Mouse (Mus musculus) thymus, adult 2 months (tissue): ENCODE results near the gene Plch1. TPM values are rescaled to one million over a fixed set of nuclear protein-coding genes. Genes with fewer than 3 reads are reported as not detected.

Experiments
- DNase-seq: peaks from one replicate; pipeline ENCODE4 v3.0.0; 2021
- H3K27ac ChIP-seq: fragments of 200-500 bp; 2 replicates; pipeline ENCODE4 v1.5.1; 2012; ENCODE audit warnings: low read length, control low read depth; ENCODE audit not compliant: control insufficient read depth, insufficient read depth
- H3K27me3 ChIP-seq: fragments of 200-500 bp; 2 replicates; pipeline ENCODE4 v1.6.1; 2012; ENCODE audit warnings: mild to moderate bottlenecking, low read length, moderate library complexity, mixed read lengths; ENCODE audit not compliant: control insufficient read depth, insufficient read depth
- H3K36me3 ChIP-seq: fragments of 200-500 bp; 2 replicates; pipeline ENCODE4 v1.6.1; 2012; ENCODE audit warnings: mild to moderate bottlenecking, low read length, moderate library complexity; ENCODE audit not compliant: control insufficient read depth, insufficient read depth
- H3K4me1 ChIP-seq: fragments of 200-500 bp; replicated peaks from 2 replicates; pipeline ENCODE4 v1.6.1; 2012; ENCODE audit warnings: low read length; ENCODE audit not compliant: control insufficient read depth, insufficient read depth
- H3K4me3 ChIP-seq: fragments of 200-500 bp; 2 replicates; pipeline ENCODE4 v1.5.1; 2012; ENCODE audit warnings: mild to moderate bottlenecking, low read length, control low read depth, moderate library complexity; ENCODE audit not compliant: control insufficient read depth, insufficient read depth
- CTCF ChIP-seq: fragments of 200-500 bp; IDR thresholded peaks from 2 replicates; pipeline ENCODE4 v1.5.1; 2012; ENCODE audit warnings: mild to moderate bottlenecking, control low read depth, low read length, moderate library complexity, borderline replicate concordance; ENCODE audit not compliant: control insufficient read depth, poor library complexity, insufficient read depth; ENCODE audit errors: extremely low read depth
- POLR2A ChIP-seq: fragments of 200-500 bp; IDR thresholded peaks from 2 replicates; pipeline ENCODE4 v1.6.1; 2012; ENCODE audit warnings: mild to moderate bottlenecking, low read length, control low read depth, moderate library complexity; ENCODE audit not compliant: control insufficient read depth, poor library complexity, insufficient read depth; ENCODE audit errors: extremely low read depth
- WGBS: fragments of 180-500 bp; shearing (Covaris S2); methylation state at CpG from one replicate; pipeline ENCODE4 v1.1.7; 2018; 5-methylcytosine and 5-hydroxymethylcytosine counted together
- polyA plus RNA-seq: library from polyadenylated mRNA; depleted of rRNA; stranded (reverse); fragments of >200 nt; gene quantifications from 2 replicates; pipeline ENCODE4 v1.2.3, GENCODE M21; 2012; rRNA removed

Gene Plch1
- polyA plus RNA-seq = 0.15 and 0.18 TPM in 2 replicates

DNA sequence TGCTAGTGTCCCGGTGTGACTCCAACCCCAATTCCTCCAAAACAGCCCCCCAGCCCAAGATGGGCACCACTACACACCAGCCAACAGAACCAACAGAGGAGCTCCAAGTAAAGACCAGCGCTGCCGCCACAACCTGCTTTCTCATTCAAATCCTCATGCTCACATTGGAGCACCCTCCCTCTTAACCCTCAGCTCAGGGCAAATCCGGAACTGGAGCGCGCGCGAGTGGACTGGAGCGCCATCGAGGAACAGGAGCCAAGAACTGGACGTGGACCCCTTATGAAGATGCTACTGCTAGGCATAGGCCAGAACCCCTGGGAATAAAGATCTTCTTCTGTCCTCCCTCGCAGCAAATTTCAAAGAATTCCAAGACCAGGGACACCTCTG, at the start of gene Plch1:
Gene Plch1 (minus strand): TSS at position 164 of the 387 bp plus-strand sequence.
- Histone ChIP-seq H3K27me3 (peaks cover 2% of the 10 kb centered on the region; the same call in 1 of the 2 replicates), H3K4me1 (peaks cover 4% of the 10 kb centered on the region; the same call in 1 of the 2 replicates), H3K4me3 (peak within 1 kb of the TSS; percentile 37), H3K27ac (no peak within 1 kb of the TSS), H3K36me3 (no peaks in the 10 kb centered on the region)
- peak; percentile 41 for DNase-seq
- TF ChIP-seq POLR2A = no peak
- no peak for TF ChIP-seq CTCF
- WGBS = 2% methylated on average over 12 of the region's 12 CpGs

DNA sequence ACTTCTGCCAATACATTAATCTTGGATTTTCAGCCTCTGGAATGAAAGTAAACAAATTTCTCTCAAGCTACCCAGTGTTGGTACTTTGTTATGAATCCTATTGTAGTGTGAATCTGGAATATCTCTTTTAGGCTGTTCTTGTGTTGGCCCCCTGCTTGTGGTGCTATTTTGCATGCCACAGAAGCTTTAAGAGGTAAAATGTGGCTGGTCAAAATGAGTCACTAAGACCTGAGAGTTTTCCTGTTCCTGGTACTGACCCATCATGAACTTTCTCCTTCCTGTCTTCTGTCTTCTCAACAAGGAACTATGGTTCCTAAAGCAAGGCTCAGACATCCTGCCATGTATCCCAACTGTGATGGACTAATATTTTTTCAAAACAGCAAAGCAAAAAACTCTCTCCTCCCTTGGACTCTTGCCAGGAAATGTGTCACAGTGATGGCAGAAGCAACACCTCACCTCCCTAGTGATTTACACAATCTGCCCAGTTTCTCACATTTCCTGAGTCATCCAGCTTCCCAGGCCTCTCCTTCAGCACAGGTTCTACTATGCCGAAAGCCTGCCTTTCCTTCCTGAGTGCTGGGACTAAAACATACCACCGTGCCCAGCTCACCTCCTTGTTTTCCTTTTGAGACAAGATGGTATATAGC, 42.1 kb upstream of the Plch1 start:
- Histone ChIP-seq H3K27ac (no peak overlapping the region), H3K4me3 (no peak overlapping the region), H3K36me3 (peaks cover 10% of the 10 kb centered on the region; the same call in 1 of the 2 replicates), H3K4me1 (no peaks in the 10 kb centered on the region), H3K27me3 (no peaks in the 10 kb centered on the region)
- DNase-seq = no peak
- TF ChIP-seq POLR2A = no peak
- no peak for TF ChIP-seq CTCF
- WGBS = 82% methylated on average over 2 of the region's 2 CpGs

DNA sequence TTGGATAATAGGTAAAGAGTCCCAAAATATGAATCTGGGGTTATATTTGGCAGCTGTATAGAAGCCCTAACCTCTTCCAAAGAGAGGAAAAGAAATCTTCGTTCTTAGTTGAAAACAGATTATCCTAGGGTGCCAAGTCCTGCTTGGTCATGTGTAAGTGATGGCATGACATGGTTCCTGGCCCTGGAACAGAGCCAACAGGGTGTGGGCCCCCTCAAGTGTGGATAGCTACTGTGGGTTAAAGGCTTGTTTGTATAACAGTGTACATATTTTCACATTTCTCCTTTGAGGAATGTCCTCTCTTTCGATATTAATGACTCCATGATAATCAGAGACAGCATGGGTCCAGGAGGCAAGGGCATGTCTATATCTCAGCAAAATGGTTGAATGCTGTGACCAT, 39.7 kb upstream of the Plch1 start:
- 98% methylated on average over 2 of the region's 2 CpGs for WGBS
- no peaks in the 10 kb centered on the region for H3K27me3 ChIP-seq
- TF ChIP-seq POLR2A (no peak), CTCF (no peak)
- H3K27ac ChIP-seq = no peak overlapping the region
- no peak for DNase-seq
- peaks cover 4% of the 10 kb centered on the region; the same call in 1 of the 2 replicates for H3K36me3 ChIP-seq
- H3K4me1 ChIP-seq = no peaks in the 10 kb centered on the region
- no peak overlapping the region for H3K4me3 ChIP-seq

DNA sequence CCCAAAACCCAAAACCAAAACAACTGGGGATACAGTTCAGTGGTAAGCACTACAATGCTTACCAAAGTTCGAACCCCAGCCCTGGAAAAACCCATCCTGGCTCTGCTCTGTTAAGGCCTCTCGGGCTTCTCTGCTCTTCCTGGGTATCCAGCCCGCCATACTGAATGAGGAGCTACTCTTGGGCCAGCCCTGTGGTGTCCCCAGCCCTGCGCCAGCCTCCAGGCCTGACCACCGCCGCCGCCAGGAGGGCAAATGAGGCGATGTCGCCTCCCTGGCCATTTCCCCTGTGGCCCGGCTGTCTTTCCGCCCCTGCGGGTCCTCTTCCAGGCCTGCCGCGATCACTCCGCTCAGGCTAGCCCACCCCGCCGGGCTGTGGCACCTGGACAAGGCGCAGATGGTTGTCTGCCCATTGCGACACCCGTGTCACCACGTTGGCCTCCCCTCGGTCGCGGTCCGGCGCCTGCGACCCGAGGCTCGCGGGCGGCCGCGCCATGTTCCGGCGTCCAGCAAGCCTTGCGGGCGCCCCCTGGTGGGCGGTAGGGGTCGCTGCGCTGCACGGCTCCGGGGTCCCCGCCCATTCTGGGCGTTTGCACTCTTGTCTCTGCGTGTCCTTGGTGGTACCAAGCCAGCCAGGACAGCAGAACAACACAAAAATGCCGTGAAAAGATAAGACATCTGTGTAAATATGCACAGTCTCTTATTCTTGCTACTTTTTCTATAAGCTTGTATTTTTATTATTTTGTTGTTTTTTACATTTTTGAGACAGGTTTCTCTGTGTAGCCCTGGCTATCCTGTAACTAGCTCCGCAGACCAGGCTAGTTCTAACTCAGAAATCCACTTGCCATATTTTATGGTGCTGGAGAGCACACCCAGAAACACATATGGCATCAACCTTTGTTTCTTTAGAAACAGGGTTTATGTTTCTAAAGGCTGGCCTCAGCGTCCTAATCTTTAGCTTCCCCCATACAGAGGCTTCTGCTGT, 29.9 kb upstream of the Plch1 start, which contains the start of gene E130311K13Rik:
Gene E130311K13Rik (minus strand): TSS at position 595 of the 982 bp plus-strand sequence.
- TF ChIP-seq CTCF = peak; percentile 98
- peak; percentile 47; the same call in 1 of the 2 replicates for TF ChIP-seq POLR2A
- peak within 1 kb of the TSS; percentile 72 for H3K4me3 ChIP-seq
- no peaks in the 10 kb centered on the region for H3K27me3 ChIP-seq
- 0 out of 2 replicates have a peak, but pooled peaks cover 2% of the 10 kb centered on the region for H3K4me1 ChIP-seq
- peak; percentile 85 for DNase-seq
- no peaks in the 10 kb centered on the region for H3K36me3 ChIP-seq
- no peak within 1 kb of the TSS for H3K27ac ChIP-seq
- 6% methylated on average over 48 of the region's 48 CpGs for WGBS

DNA sequence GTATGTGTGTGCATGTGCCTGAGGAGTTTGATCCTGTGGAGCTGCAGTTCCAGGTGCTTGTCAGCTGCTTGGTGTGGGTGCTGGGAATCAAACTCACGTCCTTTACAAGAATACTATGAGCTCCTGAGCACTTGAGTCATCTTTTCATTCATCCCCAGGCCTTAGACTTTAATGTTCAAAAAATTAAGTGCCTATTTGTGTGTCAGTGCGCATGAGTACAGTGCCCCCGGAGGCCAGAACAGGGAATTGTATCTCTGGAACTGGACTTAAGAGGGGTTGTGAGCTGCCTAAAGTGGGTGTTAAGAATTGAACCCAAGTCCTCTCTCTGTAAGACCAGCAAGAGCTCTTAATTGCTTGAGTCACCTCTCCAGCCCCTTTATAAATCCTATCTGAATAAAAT, 20.4 kb upstream of the Plch1 start:
- no peak overlapping the region for H3K27ac ChIP-seq

DNA sequence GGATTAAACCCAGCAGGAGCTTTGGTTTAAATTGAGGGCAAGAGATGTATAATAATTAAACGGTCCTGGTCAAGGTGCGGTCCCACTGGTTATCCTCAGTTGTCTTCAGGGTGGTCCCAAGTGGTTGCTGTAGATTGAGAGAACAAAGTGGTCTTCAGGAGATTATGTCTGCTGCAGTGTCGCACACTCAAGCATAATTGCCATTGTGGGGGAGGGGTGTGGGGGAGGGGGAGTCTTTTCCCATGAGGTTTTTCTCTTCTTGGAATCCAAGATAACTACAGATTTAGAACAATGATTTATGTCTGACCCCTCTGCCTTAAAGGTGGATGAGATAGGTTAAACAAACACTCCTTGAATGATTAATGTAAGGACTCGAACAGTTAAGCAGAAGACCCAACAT, 11.0 kb upstream of the Plch1 start:
- no peak for DNase-seq
- TF ChIP-seq CTCF (no peak), POLR2A (no peak)
- Histone ChIP-seq H3K4me3 (no peak overlapping the region), H3K27ac (no peak overlapping the region), H3K36me3 (no peaks in the 10 kb centered on the region), H3K27me3 (peaks cover 2% of the 10 kb centered on the region; the same call in 1 of the 2 replicates), H3K4me1 (no peaks in the 10 kb centered on the region)
- WGBS = 99% methylated on average over 4 of the region's 4 CpGs

More for the DNA sequence above, 20.4 kb upstream of the Plch1 start:
- Histone ChIP-seq H3K4me1 (no peaks in the 10 kb centered on the region), H3K27me3 (no peaks in the 10 kb centered on the region), H3K4me3 (no peak overlapping the region), H3K36me3 (no peaks in the 10 kb centered on the region)
- TF ChIP-seq CTCF (no peak), POLR2A (no peak)
- DNase-seq = peak; percentile 48
- 92% methylated on average over 3 of the region's 3 CpGs for WGBS
